Mouse (Mus musculus): ENCODE data around the gene Cpeb3. TPM values are rescaled to one million over a fixed set of nuclear protein-coding genes. Genes with fewer than 3 reads are reported as not detected.
A peak's percentile ranks its signal among the peaks of the same experiment; 100 is the strongest.

The Cpeb3 gene
- polyA plus RNA-seq, 1 experiment from 2014 or later, result 1.2 TPM

- peaks cover 11% of the 10 kb centered on the region for H3K4me1 ChIP-seq
- H3K27me3 ChIP-seq (ENCODE audit: low read depth, poor library complexity, severe bottlenecking), result peaks cover 5% of the 10 kb centered on the region; the same call in 1 of the 2 replicates
- WGBS, result 91% methylated on average over 1 of the region's 1 CpGs
- H3K9me3 ChIP-seq (replicated peaks), result no peaks in the 10 kb centered on the region
- no peak overlapping the region for H3K27ac ChIP-seq (replicated peaks)
- DNase-seq (ENCODE audit: low spot score), result no peak
- no peaks in the 10 kb centered on the region for H3K36me3 ChIP-seq
- no peak overlapping the region for H3K4me3 ChIP-seq
Measured at GRCm38 (mm10) chr19:37203371-37203770, 5.0 kb downstream of the Cpeb3 start.

- Histone ChIP-seq H3K27ac (replicated peaks) (no peak overlapping the region), H3K9me3 (replicated peaks) (no peaks in the 10 kb centered on the region), H3K27me3 (ENCODE audit: low read depth, poor library complexity, severe bottlenecking) (no peaks in the 10 kb centered on the region), H3K4me3 (no peak overlapping the region), H3K36me3 (no peaks in the 10 kb centered on the region), H3K4me1 (no peaks in the 10 kb centered on the region)
- WGBS, result 85% methylated on average over 2 of the region's 2 CpGs
- no peak for DNase-seq (ENCODE audit: low spot score)
Measured at GRCm38 (mm10) chr19:37199889-37200288, 8.5 kb downstream of the Cpeb3 start.

GRCm38 (mm10) chr19:37198165-37198880, 10.1 kb downstream of the Cpeb3 start:
- H3K27me3 ChIP-seq (ENCODE audit: low read depth, poor library complexity, severe bottlenecking), result no peaks in the 10 kb centered on the region
- 76% methylated on average over 1 of the region's 1 CpGs for WGBS
- DNase-seq (ENCODE audit: low spot score), result no peak

GRCm38 (mm10) chr19:37192475-37193058, 15.8 kb downstream of the Cpeb3 start:
- H3K27ac ChIP-seq (replicated peaks), result no peak overlapping the region
- 90% methylated on average over 5 of the region's 5 CpGs for whole genome bisulfite sequencing
- H3K9me3 ChIP-seq (replicated peaks), result no peaks in the 10 kb centered on the region
- DNase-seq (ENCODE audit: low spot score), result no peak
- H3K4me1 ChIP-seq, result no peaks in the 10 kb centered on the region
- no peak overlapping the region for H3K4me3 ChIP-seq
- H3K36me3 ChIP-seq, result no peaks in the 10 kb centered on the region
- H3K27me3 ChIP-seq (ENCODE audit: low read depth, poor library complexity, severe bottlenecking), result no peaks in the 10 kb centered on the region

More at GRCm38 (mm10) chr19:37198165-37198880, 10.1 kb downstream of the Cpeb3 start:
- Histone ChIP-seq H3K36me3 (no peaks in the 10 kb centered on the region), H3K4me1 (no peaks in the 10 kb centered on the region), H3K4me3 (no peak overlapping the region), H3K27ac (replicated peaks) (no peak overlapping the region), H3K9me3 (replicated peaks) (no peaks in the 10 kb centered on the region)

- Histone ChIP-seq H3K27me3 (ENCODE audit: low read depth, poor library complexity, severe bottlenecking) (no peaks in the 10 kb centered on the region), H3K9me3 (replicated peaks) (no peaks in the 10 kb centered on the region), H3K4me1 (no peaks in the 10 kb centered on the region), H3K4me3 (no peak overlapping the region), H3K27ac (replicated peaks) (no peak overlapping the region), H3K36me3 (no peaks in the 10 kb centered on the region)
- 85% methylated on average over 4 of the region's 4 CpGs for WGBS
- DNase-seq (ENCODE audit: low spot score), result no peak
Measured at GRCm38 (mm10) chr19:37188366-37188948, 19.9 kb downstream of the Cpeb3 start.

- 16% methylated on average over 17 of the region's 17 CpGs for WGBS
- Histone ChIP-seq H3K36me3 (no peaks in the 10 kb centered on the region), H3K27ac (replicated peaks) (no peak overlapping the region), H3K9me3 (replicated peaks) (no peaks in the 10 kb centered on the region), H3K4me1 (peaks cover 35% of the 10 kb centered on the region), H3K27me3 (ENCODE audit: low read depth, poor library complexity, severe bottlenecking) (peaks cover 35% of the 10 kb centered on the region), H3K4me3 (peak overlapping the region; percentile 49)
- peak; percentile 34 for DNase-seq (ENCODE audit: low spot score)
Measured at GRCm38 (mm10) chr19:37177819-37178708, 30.3 kb downstream of the Cpeb3 start.

- Histone ChIP-seq H3K27me3 (ENCODE audit: low read depth, poor library complexity, severe bottlenecking) (peaks cover 46% of the 10 kb centered on the region), H3K9me3 (replicated peaks) (no peaks in the 10 kb centered on the region), H3K27ac (replicated peaks) (no peak overlapping the region), H3K4me3 (peak overlapping the region; percentile 20; the same call in 1 of the 2 replicates), H3K4me1 (peaks cover 35% of the 10 kb centered on the region), H3K36me3 (no peaks in the 10 kb centered on the region)
- DNase-seq (ENCODE audit: low spot score), result no peak
- 43% methylated on average over 4 of the region's 4 CpGs for WGBS
Measured at GRCm38 (mm10) chr19:37176879-37177462, 31.4 kb downstream of the Cpeb3 start.

- 17% methylated on average over 6 of the region's 6 CpGs for WGBS
- peaks cover 35% of the 10 kb centered on the region for H3K4me1 ChIP-seq
- no peaks in the 10 kb centered on the region for H3K9me3 ChIP-seq (replicated peaks)
- DNase-seq (ENCODE audit: low spot score), result no peak
- H3K4me3 ChIP-seq, result peak overlapping the region; percentile 82
- H3K36me3 ChIP-seq, result no peaks in the 10 kb centered on the region
- H3K27me3 ChIP-seq (ENCODE audit: low read depth, poor library complexity, severe bottlenecking), result peaks cover 54% of the 10 kb centered on the region
- no peak overlapping the region for H3K27ac ChIP-seq (replicated peaks)
Measured at GRCm38 (mm10) chr19:37175919-37176318, 32.5 kb downstream of the Cpeb3 start.

GRCm38 (mm10) chr19:37175436-37175805, 33.0 kb downstream of the Cpeb3 start:
- no peak for DNase-seq (ENCODE audit: low spot score)
- H3K27me3 ChIP-seq (ENCODE audit: low read depth, poor library complexity, severe bottlenecking), result peaks cover 54% of the 10 kb centered on the region
- peak overlapping the region; percentile 82 for H3K4me3 ChIP-seq
- H3K4me1 ChIP-seq, result peaks cover 35% of the 10 kb centered on the region
- 2% methylated on average over 12 of the region's 12 CpGs for WGBS
- H3K36me3 ChIP-seq, result no peaks in the 10 kb centered on the region
- peak overlapping the region; percentile 79 for H3K27ac ChIP-seq (replicated peaks)
- no peaks in the 10 kb centered on the region for H3K9me3 ChIP-seq (replicated peaks)

- WGBS, result under 1% methylated on average over 36 of the region's 36 CpGs
- no peak for DNase-seq (ENCODE audit: low spot score)
Measured at GRCm38 (mm10) chr19:37174716-37175435, 33.5 kb downstream of the Cpeb3 start.

GRCm38 (mm10) chr19:37174116-37174715, 34.2 kb downstream of the Cpeb3 start:
- Histone ChIP-seq H3K27ac (replicated peaks) (peak overlapping the region; percentile 79), H3K4me3 (peak overlapping the region; percentile 82), H3K9me3 (replicated peaks) (no peaks in the 10 kb centered on the region), H3K4me1 (peaks cover 35% of the 10 kb centered on the region), H3K36me3 (no peaks in the 10 kb centered on the region), H3K27me3 (ENCODE audit: low read depth, poor library complexity, severe bottlenecking) (peaks cover 54% of the 10 kb centered on the region)
- DNase-seq (ENCODE audit: low spot score), result peak; percentile 78
- 1% methylated on average over 70 of the region's 70 CpGs for WGBS

More at GRCm38 (mm10) chr19:37174716-37175435, 33.5 kb downstream of the Cpeb3 start:
- H3K27ac ChIP-seq (replicated peaks), result peak overlapping the region; percentile 79
- peak overlapping the region; percentile 82 for H3K4me3 ChIP-seq
- H3K27me3 ChIP-seq (ENCODE audit: low read depth, poor library complexity, severe bottlenecking), result peaks cover 54% of the 10 kb centered on the region
- peaks cover 35% of the 10 kb centered on the region for H3K4me1 ChIP-seq
- H3K36me3 ChIP-seq, result no peaks in the 10 kb centered on the region
- no peaks in the 10 kb centered on the region for H3K9me3 ChIP-seq (replicated peaks)
